Mouse (Mus musculus) kidney, embryonic 15.5 days (tissue): Measurements from ENCODE around the gene Pus10. TPM values are rescaled to one million over a fixed set of nuclear protein-coding genes. Genes with fewer than 3 reads are reported as not detected.
"Not testable (repeated sequence)": the region's sequence is repeated elsewhere in the genome, so short reads cannot be mapped to it uniquely, and the experiment has no call there.

Experiments used
- ATAC-seq: fragments of 200-750 bp; cut with Nextera tagmentation; replicated peaks from 2 replicates; pipeline ENCODE4 v1.8.0; 2017; ENCODE audit warnings: moderate TSS enrichment; ENCODE audit not compliant: low FRiP score
- H3K27ac ChIP-seq: fragments of 300-500 bp; sonication (generic); 2 replicates; pipeline ENCODE4 v1.5.1; 2015; ENCODE audit warnings: mild to moderate bottlenecking, inconsistent platforms
- H3K27me3 ChIP-seq: fragments of 300-500 bp; sonication (generic); 2 replicates; pipeline ENCODE4 v1.6.1; 2015; ENCODE audit warnings: inconsistent platforms
- H3K36me3 ChIP-seq: fragments of 300-500 bp; sonication (generic); 2 replicates; pipeline ENCODE4 v1.6.1; 2015; ENCODE audit warnings: inconsistent platforms
- H3K4me1 ChIP-seq: fragments of 300-500 bp; sonication (generic); 2 replicates; pipeline ENCODE4 v1.6.1; 2015; ENCODE audit warnings: inconsistent platforms
- H3K4me2 ChIP-seq: fragments of 300-500 bp; sonication (generic); 2 replicates; pipeline ENCODE4 v1.6.1; 2015; ENCODE audit warnings: moderate library complexity, mild to moderate bottlenecking, inconsistent platforms
- H3K4me3 ChIP-seq: fragments of 300-500 bp; sonication (generic); replicated peaks from 2 replicates; pipeline ENCODE4 v1.5.1; 2015; ENCODE audit warnings: mild to moderate bottlenecking, inconsistent platforms
- H3K9ac ChIP-seq: fragments of 300-500 bp; sonication (generic); 2 replicates; pipeline ENCODE4 v1.6.1; 2015; ENCODE audit warnings: mild to moderate bottlenecking, inconsistent platforms
- H3K9me3 ChIP-seq: fragments of 300-500 bp; sonication (generic); replicated peaks from 2 replicates; pipeline ENCODE4 v1.6.1; 2016; ENCODE audit warnings: inconsistent platforms
- WGBS: fragments of 180-500 bp; shearing (Covaris S2); methylation state at CpG from one replicate; pipeline ENCODE4 v1.1.7; 2015; ENCODE audit warnings: mixed read lengths; 5-methylcytosine and 5-hydroxymethylcytosine counted together
- polyA plus RNA-seq: library from polyadenylated mRNA; unstranded; fragments of >200 nt; fragmentation: Nextera tagmentation; extraction: Ambion mirVana; gene quantifications from 2 replicates; pipeline ENCODE4 v1.2.1, GENCODE M21; 2015

Gene Pus10
- polyA plus RNA-seq, 1 experiment from 2014 or later = 20.4 TPM

DNA sequence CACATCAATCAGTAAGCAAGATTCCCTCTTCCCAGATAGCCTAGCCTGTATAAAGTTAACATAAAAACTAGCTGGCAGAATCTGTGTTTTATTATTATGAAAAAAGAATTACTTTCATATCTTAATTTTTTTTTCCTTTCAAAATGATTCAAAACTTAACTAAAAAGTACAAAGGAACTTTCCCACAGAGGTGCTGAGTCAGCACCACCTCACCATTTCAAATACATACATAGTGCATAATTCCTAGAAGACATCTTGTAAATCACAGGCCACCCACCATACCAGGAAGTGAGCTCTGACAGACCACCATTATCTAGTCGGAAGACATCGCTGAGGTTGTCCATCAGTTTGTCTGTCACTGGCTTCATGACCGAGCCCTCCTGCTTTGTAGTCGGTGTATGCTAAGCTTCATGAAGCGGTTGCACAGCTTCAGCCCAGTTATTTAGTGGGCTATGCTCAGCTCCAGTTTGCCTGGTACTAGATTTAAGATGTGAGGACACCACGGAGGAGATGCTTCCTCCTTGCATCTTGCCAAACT, 69.3 kb downstream of the Pus10 start:
- 91% methylated on average over 6 of the region's 6 CpGs for WGBS
- no peaks in the 10 kb centered on the region for H3K27me3 ChIP-seq
- H3K4me2 ChIP-seq = no peak overlapping the region
- no peak overlapping the region for H3K4me3 ChIP-seq
- H3K9me3 ChIP-seq = no peaks in the 10 kb centered on the region
- no peak overlapping the region for H3K9ac ChIP-seq
- no peak overlapping the region for H3K27ac ChIP-seq
- ATAC-seq = no peak
- peaks cover 18% of the 10 kb centered on the region for H3K36me3 ChIP-seq
- H3K4me1 ChIP-seq = no peaks in the 10 kb centered on the region

DNA sequence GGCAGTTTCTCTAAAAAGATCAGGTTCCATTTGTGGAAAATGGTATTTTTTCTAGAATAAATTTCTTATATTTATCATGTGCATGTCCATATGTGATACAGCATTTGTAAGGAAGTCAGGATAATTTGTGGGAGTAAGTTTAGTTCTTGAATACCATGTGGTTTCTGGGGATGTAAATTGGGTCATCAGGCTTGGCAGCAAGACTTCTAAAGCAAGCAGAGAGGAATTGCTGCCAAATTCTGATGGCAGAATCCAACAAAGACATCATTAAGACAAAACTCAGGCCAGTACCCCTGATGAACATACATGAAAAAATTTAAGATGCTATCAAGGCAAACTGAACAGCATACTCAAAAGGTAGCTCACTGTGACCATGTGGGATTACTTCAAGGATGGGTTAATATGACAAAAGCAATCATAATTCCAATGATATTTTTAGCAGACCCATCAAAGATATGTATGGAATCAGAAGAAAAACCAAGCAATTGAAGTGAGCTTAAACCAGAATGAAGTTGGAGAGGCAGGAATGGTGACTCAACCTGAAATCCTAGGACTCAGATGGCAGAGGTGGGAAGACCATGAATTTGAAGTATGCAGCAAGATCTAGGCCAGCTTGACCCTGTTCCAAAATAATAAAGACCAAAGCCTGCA, 70.5 kb downstream of the Pus10 start:
- Histone ChIP-seq H3K9me3 (no peaks in the 10 kb centered on the region), H3K4me3 (no peak overlapping the region), H3K27ac (no peak overlapping the region), H3K4me2 (no peak overlapping the region), H3K9ac (no peak overlapping the region), H3K27me3 (no peaks in the 10 kb centered on the region), H3K36me3 (peaks cover 13% of the 10 kb centered on the region), H3K4me1 (no peaks in the 10 kb centered on the region)
- no peak for ATAC-seq

GRCm38 (mm10) chr11:23740895-23741294, 75.4 kb downstream of the Pus10 start:
- 78% methylated on average over 4 of the region's 4 CpGs for WGBS
- no peak overlapping the region for H3K4me2 ChIP-seq

GRCm38 (mm10) chr11:23741386-23741785, 75.9 kb downstream of the Pus10 start:
- Histone ChIP-seq H3K9ac (no peak overlapping the region), H3K27me3 (no peaks in the 10 kb centered on the region), H3K36me3 (peaks cover 6% of the 10 kb centered on the region; the same call in 1 of the 2 replicates), H3K4me3 (no peak overlapping the region), H3K27ac (no peak overlapping the region), H3K4me2 (no peak overlapping the region), H3K4me1 (no peaks in the 10 kb centered on the region), H3K9me3 (no peaks in the 10 kb centered on the region)
- no peak for ATAC-seq
- WGBS = 91% methylated on average over 7 of the region's 7 CpGs

More at GRCm38 (mm10) chr11:23740895-23741294, 75.4 kb downstream of the Pus10 start:
- Histone ChIP-seq H3K4me3 (no peak overlapping the region), H3K9ac (no peak overlapping the region), H3K9me3 (no peaks in the 10 kb centered on the region), H3K4me1 (no peaks in the 10 kb centered on the region), H3K27me3 (no peaks in the 10 kb centered on the region), H3K27ac (no peak overlapping the region), H3K36me3 (peaks cover 6% of the 10 kb centered on the region; the same call in 1 of the 2 replicates)
- no peak for ATAC-seq

DNA sequence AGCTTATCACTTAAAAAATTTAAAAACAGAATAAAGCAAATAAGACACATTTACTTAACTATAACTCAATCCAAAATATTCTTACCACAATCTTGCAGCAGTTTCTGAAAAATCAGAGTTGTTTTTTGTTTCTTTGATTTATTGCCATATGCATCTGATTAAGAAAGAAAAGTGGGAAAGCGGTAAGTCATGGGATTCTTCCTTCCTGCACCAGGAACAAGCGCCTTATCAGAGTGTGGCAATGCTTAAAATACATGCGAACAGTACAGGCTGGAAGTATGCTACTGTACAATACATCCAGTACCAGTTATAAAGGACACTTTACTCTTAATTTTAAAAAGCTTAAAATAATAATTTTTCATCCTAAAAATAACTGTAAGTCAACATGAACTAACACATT, 78.9 kb downstream of the Pus10 start:
- H3K4me1 ChIP-seq = no peaks in the 10 kb centered on the region

DNA sequence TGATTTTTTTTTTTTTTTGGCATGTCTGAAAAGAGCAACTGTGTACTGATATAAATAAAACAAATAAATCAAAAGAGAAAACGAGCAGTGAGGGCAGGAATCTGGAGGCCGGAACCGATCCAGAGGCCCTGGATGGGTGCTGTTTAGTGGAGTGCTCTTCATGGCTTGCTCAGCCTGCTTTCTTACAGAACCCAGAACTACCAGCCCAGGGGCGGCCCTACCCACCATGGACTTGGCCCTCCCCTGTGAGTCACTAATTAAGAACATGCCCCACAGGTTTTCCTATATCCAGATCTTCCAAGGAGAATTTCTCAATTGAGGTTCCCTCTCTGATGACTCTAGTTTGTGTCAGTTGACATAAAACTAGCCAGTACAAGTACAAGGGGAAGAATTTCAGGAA, 80.6 kb downstream of the Pus10 start:
- no peak overlapping the region for H3K4me3 ChIP-seq
- peaks cover 6% of the 10 kb centered on the region; the same call in 1 of the 2 replicates for H3K36me3 ChIP-seq
- H3K4me2 ChIP-seq = no peak overlapping the region
- 75% methylated on average over 4 of the region's 4 CpGs for WGBS
- no peaks in the 10 kb centered on the region for H3K4me1 ChIP-seq
- no peak overlapping the region for H3K9ac ChIP-seq
- H3K27me3 ChIP-seq = no peaks in the 10 kb centered on the region
- ATAC-seq = no peak
- no peak overlapping the region for H3K27ac ChIP-seq
- no peaks in the 10 kb centered on the region for H3K9me3 ChIP-seq

More for the DNA sequence above, 78.9 kb downstream of the Pus10 start:
- Histone ChIP-seq H3K27ac (no peak overlapping the region), H3K9ac (no peak overlapping the region), H3K4me3 (no peak overlapping the region), H3K4me2 (no peak overlapping the region), H3K9me3 (no peaks in the 10 kb centered on the region), H3K27me3 (no peaks in the 10 kb centered on the region), H3K36me3 (peaks cover 6% of the 10 kb centered on the region; the same call in 1 of the 2 replicates)
- 88% methylated on average over 3 of the region's 3 CpGs for WGBS
- no peak for ATAC-seq

DNA sequence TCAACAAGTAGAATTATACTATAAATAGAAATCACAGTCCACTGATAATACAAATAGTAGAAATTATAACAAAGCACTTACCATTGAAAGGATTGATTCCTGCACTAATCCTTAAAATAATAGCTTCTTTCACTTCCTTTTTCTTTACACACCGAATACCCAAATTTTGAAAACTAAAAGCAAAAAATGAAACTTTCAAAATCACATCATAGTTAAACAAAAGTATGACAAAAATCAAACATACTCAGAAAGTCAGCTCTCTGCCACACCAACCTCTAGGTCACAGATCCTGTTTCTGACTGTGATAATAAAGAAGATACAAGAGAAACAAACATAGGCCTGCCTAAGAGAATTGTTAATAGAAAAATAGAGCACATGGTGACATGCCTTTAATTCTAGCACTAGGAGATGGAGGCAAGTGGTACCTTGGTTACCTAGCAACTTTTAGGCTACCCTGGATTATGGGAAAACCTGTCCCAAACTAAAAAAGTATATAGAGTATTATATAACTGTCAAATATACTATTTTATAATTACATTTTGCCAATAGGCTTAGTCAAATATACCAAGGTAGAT, 87.7 kb downstream of the Pus10 start:
- Histone ChIP-seq H3K4me3 (no peak overlapping the region), H3K9ac (no peak overlapping the region), H3K36me3 (no peaks in the 10 kb centered on the region), H3K27me3 (no peaks in the 10 kb centered on the region), H3K4me1 (no peaks in the 10 kb centered on the region), H3K27ac (no peak overlapping the region), H3K9me3 (no peaks in the 10 kb centered on the region), H3K4me2 (no peak overlapping the region)
- ATAC-seq = no peak
- 86% methylated on average over 1 of the region's 1 CpGs for whole genome bisulfite sequencing

DNA sequence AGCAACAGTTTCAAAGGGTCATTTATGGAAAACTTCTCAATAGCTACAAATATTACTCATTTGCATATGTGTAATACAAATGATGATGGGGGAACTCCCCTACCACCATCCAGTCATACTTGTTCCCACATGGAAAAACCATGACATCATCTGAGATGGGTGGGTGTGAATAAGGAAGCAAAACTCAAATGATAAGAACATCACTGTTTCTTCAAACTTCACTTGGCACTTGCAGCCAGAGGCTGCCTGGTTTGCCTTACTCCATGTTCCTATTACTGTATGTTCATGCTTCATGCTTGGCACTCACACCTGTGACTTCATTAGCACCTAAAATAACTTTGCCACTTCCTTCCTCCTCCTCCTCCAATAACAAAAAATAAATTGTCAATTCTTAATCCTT, 88.9 kb downstream of the Pus10 start:
- no peaks in the 10 kb centered on the region for H3K9me3 ChIP-seq
- no peak overlapping the region for H3K9ac ChIP-seq
- H3K4me1 ChIP-seq = no peaks in the 10 kb centered on the region
- no peak for ATAC-seq
- no peak overlapping the region for H3K27ac ChIP-seq
- no peak overlapping the region for H3K4me2 ChIP-seq
- no peak overlapping the region for H3K4me3 ChIP-seq
- no peaks in the 10 kb centered on the region for H3K36me3 ChIP-seq
- H3K27me3 ChIP-seq = no peaks in the 10 kb centered on the region

DNA sequence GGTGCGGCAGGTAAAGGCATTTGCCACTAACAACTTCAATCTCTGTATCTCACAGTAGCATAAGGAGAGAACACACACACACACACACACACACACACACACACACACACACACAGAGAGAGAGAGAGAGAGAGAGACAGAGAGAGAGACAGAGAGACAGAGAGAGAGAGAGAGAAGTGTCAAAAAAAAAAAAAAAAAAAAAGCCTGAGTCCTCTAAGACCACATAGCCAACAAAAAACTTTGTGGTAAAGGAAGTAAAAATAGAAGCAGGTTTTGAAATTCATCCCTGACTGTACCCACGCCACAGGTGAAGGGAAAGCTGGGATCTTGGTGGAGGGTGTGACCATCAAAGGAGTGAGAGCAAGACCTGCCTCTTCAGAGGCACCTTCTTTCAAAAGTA, 92.7 kb downstream of the Pus10 start:
- no peak for ATAC-seq
- Histone ChIP-seq H3K9ac (no peak overlapping the region), H3K4me3 (no peak overlapping the region), H3K27ac (no peak overlapping the region), H3K36me3 (no peaks in the 10 kb centered on the region), H3K4me2 (no peak overlapping the region), H3K4me1 (no peaks in the 10 kb centered on the region), H3K27me3 (no peaks in the 10 kb centered on the region), H3K9me3 (no peaks in the 10 kb centered on the region)
- 82% methylated on average over 2 of the region's 2 CpGs for WGBS

DNA sequence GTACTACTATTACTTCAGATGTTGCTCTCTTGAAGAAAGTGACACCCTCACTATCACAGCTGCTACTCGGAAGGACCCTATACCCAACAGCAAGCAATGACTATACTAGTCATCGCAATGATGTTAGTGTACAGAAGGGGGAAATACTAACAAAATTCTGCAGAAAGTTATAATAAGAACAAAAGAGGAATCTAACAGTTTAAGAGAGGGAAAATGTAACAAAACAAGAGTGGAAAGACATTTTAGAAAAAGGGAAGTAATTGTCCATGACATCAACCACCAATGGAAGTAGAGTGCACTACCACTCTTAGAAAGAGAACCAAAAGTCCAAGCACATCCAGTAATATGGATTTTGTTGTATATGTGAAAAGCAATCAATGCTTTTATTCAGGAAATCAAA, 97.2 kb downstream of the Pus10 start:
- Histone ChIP-seq H3K27ac (no peak overlapping the region), H3K4me3 (no peak overlapping the region), H3K9ac (no peak overlapping the region), H3K36me3 (no peaks in the 10 kb centered on the region), H3K9me3 (no peaks in the 10 kb centered on the region), H3K27me3 (no peaks in the 10 kb centered on the region), H3K4me2 (no peak overlapping the region), H3K4me1 (no peaks in the 10 kb centered on the region)
- ATAC-seq = no peak
- 90% methylated on average over 2 of the region's 2 CpGs for WGBS

DNA sequence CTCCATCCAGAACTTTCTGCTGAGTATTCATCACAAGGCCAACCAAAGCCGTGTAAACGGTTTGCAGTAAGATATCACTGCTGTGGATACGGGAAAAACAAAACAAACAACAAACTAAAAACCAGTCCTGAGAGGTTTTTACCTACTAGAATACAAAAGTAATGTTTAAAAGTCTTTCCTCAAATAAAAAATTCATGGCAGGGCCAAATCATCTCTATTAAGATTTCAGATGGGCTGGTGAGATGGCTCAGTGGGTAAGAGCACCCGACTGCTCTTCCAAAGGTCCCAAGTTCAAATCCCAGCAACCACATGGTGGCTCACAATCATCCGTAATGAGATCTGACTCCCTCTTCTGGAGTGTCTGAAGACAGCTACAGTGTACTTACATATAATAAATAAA, 101.9 kb downstream of the Pus10 start:
- not testable (repeated sequence) for H3K9me3 ChIP-seq, H3K4me2 ChIP-seq, H3K27ac ChIP-seq, H3K27me3 ChIP-seq, H3K9ac ChIP-seq, H3K4me3 ChIP-seq, ATAC-seq, H3K4me1 ChIP-seq, H3K36me3 ChIP-seq
- WGBS = 87% methylated on average over 5 of the region's 5 CpGs

DNA sequence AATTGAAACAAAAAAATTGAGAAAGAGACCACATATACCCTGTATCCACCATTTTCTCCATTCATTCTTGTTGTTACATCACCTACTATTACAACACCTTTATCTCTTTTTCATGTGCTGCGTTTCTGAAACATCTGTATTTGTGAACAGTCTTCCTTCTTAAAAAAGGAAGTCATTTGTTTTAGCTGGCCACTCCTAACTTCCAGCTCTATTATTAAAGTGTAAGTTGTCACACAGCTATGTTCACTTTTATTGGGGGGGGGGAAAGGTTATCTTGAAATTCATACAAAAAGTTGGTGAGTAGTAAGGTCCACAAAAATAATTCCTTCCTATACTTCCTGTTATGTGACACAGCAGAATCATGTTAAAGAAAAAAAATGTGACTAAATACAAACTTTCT, 102.5 kb downstream of the Pus10 start:
- Histone ChIP-seq H3K36me3 (no peaks in the 10 kb centered on the region), H3K4me1 (peaks cover 8% of the 10 kb centered on the region; the same call in 1 of the 2 replicates), H3K4me3 (no peak overlapping the region), H3K27ac (no peak overlapping the region), H3K9me3 (no peaks in the 10 kb centered on the region), H3K9ac (no peak overlapping the region), H3K4me2 (no peak overlapping the region), H3K27me3 (no peaks in the 10 kb centered on the region)
- WGBS = 74% methylated on average over 1 of the region's 1 CpGs
- ATAC-seq = no peak

DNA sequence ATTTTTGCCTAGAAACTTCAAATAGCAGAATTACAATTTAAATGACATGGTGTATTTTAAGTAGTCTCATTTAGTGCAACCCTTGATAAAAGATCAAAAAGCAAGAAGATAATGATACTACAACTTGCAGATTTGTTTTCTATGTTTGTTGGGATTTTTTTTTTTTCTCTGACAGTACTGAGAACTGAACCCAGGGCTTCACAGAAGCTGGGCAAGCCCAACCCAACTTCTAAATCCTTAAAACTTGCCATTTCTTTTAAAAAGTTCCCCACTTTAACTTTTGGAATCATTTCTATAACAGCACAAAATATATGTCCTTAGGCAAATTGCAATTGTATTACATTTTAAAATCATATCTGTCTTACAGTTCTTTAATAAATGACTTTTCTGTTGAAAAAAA, 103.6 kb downstream of the Pus10 start:
- H3K4me1 ChIP-seq = peaks cover 8% of the 10 kb centered on the region; the same call in 1 of the 2 replicates
- H3K9me3 ChIP-seq = no peaks in the 10 kb centered on the region
- H3K4me2 ChIP-seq = no peak overlapping the region
- H3K36me3 ChIP-seq = no peaks in the 10 kb centered on the region
- no peak overlapping the region for H3K4me3 ChIP-seq
- ATAC-seq = no peak
- no peak overlapping the region for H3K9ac ChIP-seq
- H3K27ac ChIP-seq = no peak overlapping the region
- no peaks in the 10 kb centered on the region for H3K27me3 ChIP-seq
